Comparison of ENCODE assay signal across 30 mouse cellular contexts in the genomic region with DNA sequence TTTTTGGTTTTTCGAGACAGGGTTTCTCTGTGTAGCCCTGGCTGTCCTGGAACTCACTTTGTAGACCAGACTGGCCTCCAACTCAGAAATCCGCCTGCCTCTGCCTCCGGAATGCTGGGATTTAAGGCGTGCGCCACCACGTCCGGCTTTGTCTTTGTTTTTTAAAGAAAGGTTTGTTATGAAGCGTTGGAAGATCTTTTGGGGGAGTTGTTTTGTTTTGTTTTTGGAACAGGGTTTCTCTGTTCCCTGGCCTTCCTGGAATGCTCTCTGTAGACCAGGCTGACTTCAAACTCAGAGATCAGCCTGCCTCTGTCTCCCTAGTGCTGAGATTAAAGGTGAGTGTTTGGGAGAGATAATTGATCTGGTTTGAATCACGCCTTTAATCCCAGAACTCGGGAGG.
"Had no signal": no experiment of that assay in that cellular context is flagged by ENCODE, and none has a peak within 500 bp of the region (broad histone marks: within the 10 kb centered on the region; RNA-seq: fewer than 3 reads in every experiment).

No protein-coding gene starts in this region.

- H3K4me1 ChIP-seq: intestine, embryonic 15.5 days had no signal

- H3K27ac ChIP-seq: heart, embryonic 13.5 days; heart, embryonic 15.5 days; hindbrain, embryonic 10.5 days; hindbrain, embryonic 12.5 days; hindbrain, embryonic 13.5 days; hindbrain, embryonic 14.5 days; hindbrain, embryonic 15.5 days; hindbrain, postnatal 0 days; intestine, embryonic 15.5 days; kidney, embryonic 15.5 days; kidney, postnatal 0 days; layer of hippocampus, adult 2 months; left cerebral cortex, adult 2 months had no signal

- H3K36me3 ChIP-seq: intestine, embryonic 15.5 days had no signal

- H3K4me3 ChIP-seq: heart, embryonic 12.5 days; heart, embryonic 13.5 days; heart, embryonic 15.5 days; hindbrain, embryonic 10.5 days; hindbrain, embryonic 12.5 days; hindbrain, embryonic 13.5 days; hindbrain, embryonic 15.5 days; intestine, embryonic 15.5 days; kidney, embryonic 15.5 days; layer of hippocampus, adult 2 months; left cerebral cortex, adult 2 months had no signal

- H3K9ac ChIP-seq: heart, embryonic 12.5 days; heart, embryonic 13.5 days; heart, embryonic 15.5 days; hindbrain, embryonic 12.5 days; hindbrain, embryonic 13.5 days; hindbrain, embryonic 14.5 days; hindbrain, embryonic 15.5 days; intestine, embryonic 15.5 days; kidney, embryonic 15.5 days had no signal

- DNase-seq: heart, postnatal 10 days; heart, postnatal 14 days; heart, postnatal 36 days; heart, postnatal 4 days; kidney, adult 11 months; kidney, adult 18-20 months; kidney, adult 2 months; kidney, adult 8-10 months; kidney, adult 9 months; kidney, postnatal 10 days; kidney, postnatal 14 days; kidney, postnatal 25 days; kidney, postnatal 36 days; kidney, postnatal 4 days; layer of hippocampus, adult 9-11 months; layer of hippocampus, postnatal 36 days had no signal

- H3K9me3 ChIP-seq: heart, embryonic 12.5 days; heart, embryonic 13.5 days; heart, embryonic 15.5 days; hindbrain, embryonic 10.5 days; hindbrain, embryonic 12.5 days; hindbrain, embryonic 13.5 days; hindbrain, embryonic 15.5 days; intestine, embryonic 15.5 days; kidney, embryonic 15.5 days had no signal

- H3K27me3 ChIP-seq: heart, embryonic 12.5 days; heart, embryonic 13.5 days; heart, embryonic 15.5 days; hindbrain, embryonic 12.5 days; hindbrain, embryonic 13.5 days; hindbrain, embryonic 15.5 days; intestine, embryonic 15.5 days; kidney, embryonic 15.5 days had no signal
